Mouse (Mus musculus): ENCODE data around the gene Cyp4f18. TPM values are rescaled to one million over a fixed set of nuclear protein-coding genes. Genes with fewer than 3 reads are reported as not detected.
"Not testable (repeated sequence)": the region's sequence is repeated elsewhere in the genome, so short reads cannot be mapped to it uniquely, and the experiment has no call there.

Gene Cyp4f18
- total RNA-seq (2014; fragmentation: Nextera tagmentation) (not detected in 2 replicates), total RNA-seq (2017) (0.12 TPM in 1 of 2 replicates, not detected in the other), polyA plus RNA-seq (2012) (0.10 and 0.12 TPM in 2 replicates)

GRCm38 (mm10) chr8:72009473-72009872, at the start of gene Cyp4f18:
TSS of gene Cyp4f18 (minus strand) at chr8:72009626.
- H3K27me3 ChIP-seq (ENCODE audit: insufficient read depth, low read length) = no peaks in the 10 kb centered on the region; the same call in 1 of the 2 replicates
- H3K4me1 ChIP-seq (ENCODE audit: insufficient read depth, low read depth, low read length) = peaks cover 9% of the 10 kb centered on the region; the same call in 1 of the 2 replicates
- DNase-seq (ENCODE audit: low spot score) (no peak), ATAC-seq (ENCODE audit: extremely low read depth, insufficient number of reproducible peaks, low FRiP score, poor library complexity, severe bottlenecking) (no peak)
- no peak within 1 kb of the TSS for H3K4me3 ChIP-seq (ENCODE audit: low read depth, low read length)
- no peak for TF ChIP-seq CTCF (IDR thresholded peaks at IDR 0.05; ENCODE audit: low read depth, low read length)
- no peak for TF ChIP-seq GATA2 (IDR thresholded peaks at IDR 0.05; ENCODE audit: borderline replicate concordance, low read depth, low read length)
- H3K36me3 ChIP-seq (replicated peaks) = no peaks in the 10 kb centered on the region
- H3K9me3 ChIP-seq (replicated peaks) = no peaks in the 10 kb centered on the region

DNA sequence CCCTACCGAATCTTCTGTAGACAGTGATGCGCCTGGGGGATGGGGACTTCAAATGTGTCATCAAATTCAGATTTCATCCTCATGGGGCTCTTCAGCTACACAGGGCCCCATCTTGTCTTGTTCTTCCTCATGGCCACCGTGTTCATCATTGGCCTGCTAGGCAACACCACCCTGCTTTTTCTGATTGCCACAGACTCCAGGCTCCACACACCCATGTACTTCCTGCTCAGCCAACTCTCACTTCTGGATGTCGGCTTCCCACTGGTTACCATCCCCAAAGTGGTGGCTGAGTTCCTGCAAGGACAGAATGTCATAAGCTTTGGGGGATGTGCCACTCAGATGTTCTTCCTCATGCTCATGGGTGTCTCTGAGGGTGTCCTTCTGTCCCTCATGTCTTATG, 48.2 kb upstream of the Cyp4f18 start:
- H3K27me3 ChIP-seq (ENCODE audit: insufficient read depth, low read length); H3K4me3 ChIP-seq (ENCODE audit: low read depth, low read length); H3K9me3 ChIP-seq (replicated peaks); DNase-seq (ENCODE audit: low spot score); H3K4me1 ChIP-seq (ENCODE audit: insufficient read depth, low read depth, low read length); H3K36me3 ChIP-seq (replicated peaks); ATAC-seq (ENCODE audit: extremely low read depth, insufficient number of reproducible peaks, low FRiP score, poor library complexity, severe bottlenecking): not testable (repeated sequence)

- H3K36me3 ChIP-seq (replicated peaks); ATAC-seq (ENCODE audit: extremely low read depth, insufficient number of reproducible peaks, low FRiP score, poor library complexity, severe bottlenecking); H3K9me3 ChIP-seq (replicated peaks); H3K27me3 ChIP-seq (ENCODE audit: insufficient read depth, low read length); H3K4me3 ChIP-seq (ENCODE audit: low read depth, low read length); H3K4me1 ChIP-seq (ENCODE audit: insufficient read depth, low read depth, low read length); DNase-seq (ENCODE audit: low spot score): not testable (repeated sequence)
Measured at GRCm38 (mm10) chr8:72054633-72055032, 45.2 kb upstream of the Cyp4f18 start.

GRCm38 (mm10) chr8:72042493-72042892, 33.1 kb upstream of the Cyp4f18 start:
- Histone ChIP-seq H3K27me3 (ENCODE audit: insufficient read depth, low read length) (no peaks in the 10 kb centered on the region), H3K4me1 (ENCODE audit: insufficient read depth, low read depth, low read length) (no peaks in the 10 kb centered on the region), H3K4me3 (ENCODE audit: low read depth, low read length) (no peak overlapping the region), H3K9me3 (replicated peaks) (no peaks in the 10 kb centered on the region), H3K36me3 (replicated peaks) (no peaks in the 10 kb centered on the region)
- DNase-seq (ENCODE audit: low spot score) (no peak), ATAC-seq (ENCODE audit: extremely low read depth, insufficient number of reproducible peaks, low FRiP score, poor library complexity, severe bottlenecking) (no peak)
- no peak for TF ChIP-seq POLR2AphosphoS5 (IDR thresholded peaks at IDR 0.05; ENCODE audit: insufficient replicate concordance, low read depth, low read length)
- TF ChIP-seq TAL1 (conservative IDR thresholded peaks at IDR 0.05; ENCODE audit: low read depth, low read length) = no peak

DNA sequence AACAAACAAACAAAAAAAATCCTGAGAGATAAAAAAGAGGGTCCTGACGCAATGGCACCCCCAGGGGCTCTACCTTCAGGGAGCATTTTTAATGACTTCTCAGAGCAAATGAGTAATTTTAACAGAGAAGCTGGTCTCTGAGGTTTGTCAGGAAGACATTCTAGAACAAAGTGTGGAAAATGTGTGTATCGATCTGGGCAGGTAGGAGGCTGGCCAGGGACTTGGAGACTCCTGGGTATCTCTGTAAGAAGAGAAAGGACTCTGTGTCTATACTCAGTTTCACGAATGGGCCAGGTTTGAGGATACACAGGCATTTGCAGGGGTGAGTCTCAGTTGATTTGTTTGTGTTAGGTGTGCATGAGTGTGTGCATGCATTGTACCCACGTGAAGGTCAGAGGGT, 31.5 kb upstream of the Cyp4f18 start, which contains the start of gene Olfr372:
Olfr372 (plus strand) TSS at position 301 of the 400 bp plus-strand sequence.
- not testable (repeated sequence) for H3K9me3 ChIP-seq (replicated peaks); ATAC-seq (ENCODE audit: extremely low read depth, insufficient number of reproducible peaks, low FRiP score, poor library complexity, severe bottlenecking); H3K4me1 ChIP-seq (ENCODE audit: insufficient read depth, low read depth, low read length); H3K36me3 ChIP-seq (replicated peaks); DNase-seq (ENCODE audit: low spot score); H3K27me3 ChIP-seq (ENCODE audit: insufficient read depth, low read length); H3K4me3 ChIP-seq (ENCODE audit: low read depth, low read length)

- not testable (repeated sequence) for H3K27me3 ChIP-seq (ENCODE audit: insufficient read depth, low read length); H3K4me1 ChIP-seq (ENCODE audit: insufficient read depth, low read depth, low read length); H3K4me3 ChIP-seq (ENCODE audit: low read depth, low read length); H3K36me3 ChIP-seq (replicated peaks); H3K9me3 ChIP-seq (replicated peaks); ATAC-seq (ENCODE audit: extremely low read depth, insufficient number of reproducible peaks, low FRiP score, poor library complexity, severe bottlenecking); DNase-seq (ENCODE audit: low spot score)
Measured at GRCm38 (mm10) chr8:72032926-72033325, 23.5 kb upstream of the Cyp4f18 start.

DNA sequence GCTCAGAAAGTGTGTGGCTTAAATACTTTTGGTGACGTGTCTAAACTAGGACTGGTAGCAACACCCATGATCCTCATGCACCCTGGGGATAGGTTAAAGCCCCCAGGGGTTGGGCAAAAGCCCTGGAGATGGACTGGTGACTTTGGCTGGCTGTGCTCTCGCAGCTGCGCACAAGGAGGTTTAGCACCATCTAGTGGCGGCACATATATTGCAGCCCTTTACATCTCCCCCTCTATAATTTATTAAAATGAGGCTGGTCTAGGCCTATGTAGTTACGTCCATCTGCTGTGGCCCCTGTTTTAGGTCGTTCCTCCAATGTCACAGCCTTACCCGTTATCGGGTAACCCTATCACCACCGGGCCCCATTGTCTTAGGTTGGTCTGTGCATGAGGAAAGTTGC, 15.5 kb upstream of the Cyp4f18 start:
- not testable (repeated sequence) for H3K36me3 ChIP-seq (replicated peaks); H3K4me3 ChIP-seq (ENCODE audit: low read depth, low read length); H3K9me3 ChIP-seq (replicated peaks); DNase-seq (ENCODE audit: low spot score); H3K4me1 ChIP-seq (ENCODE audit: insufficient read depth, low read depth, low read length); ATAC-seq (ENCODE audit: extremely low read depth, insufficient number of reproducible peaks, low FRiP score, poor library complexity, severe bottlenecking); H3K27me3 ChIP-seq (ENCODE audit: insufficient read depth, low read length)

DNA sequence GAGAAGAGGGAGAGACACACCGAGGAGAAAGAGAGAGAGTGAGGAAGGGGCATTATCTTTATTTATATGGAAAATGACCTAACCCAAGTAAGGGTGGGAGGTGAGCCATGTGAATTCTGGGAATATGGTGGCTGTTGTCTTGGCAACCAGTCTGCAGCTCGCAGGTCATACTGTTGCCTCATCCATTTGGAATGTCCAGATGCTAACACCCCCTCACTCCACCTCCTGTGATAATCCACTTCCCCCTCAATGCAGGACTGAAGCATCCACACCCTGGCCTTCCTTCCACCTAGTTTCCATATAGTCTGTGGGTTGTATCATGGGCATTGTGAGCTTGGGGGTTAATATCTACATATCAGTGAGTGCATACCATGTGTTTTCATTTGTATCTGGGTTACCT, 10.4 kb upstream of the Cyp4f18 start:
- Histone ChIP-seq H3K36me3 (replicated peaks) (no peaks in the 10 kb centered on the region), H3K9me3 (replicated peaks) (no peaks in the 10 kb centered on the region), H3K4me3 (ENCODE audit: low read depth, low read length) (no peak overlapping the region), H3K4me1 (ENCODE audit: insufficient read depth, low read depth, low read length) (no peaks in the 10 kb centered on the region), H3K27me3 (ENCODE audit: insufficient read depth, low read length) (no peaks in the 10 kb centered on the region)
- TF ChIP-seq TAL1 (conservative IDR thresholded peaks at IDR 0.05; ENCODE audit: low read depth, low read length) (no peak), GATA2 (IDR thresholded peaks at IDR 0.05; ENCODE audit: borderline replicate concordance, low read depth, low read length) (no peak), GATA1 (IDR thresholded peaks at IDR 0.05; ENCODE audit: borderline replicate concordance, low read length) (no peak), POLR2AphosphoS5 (IDR thresholded peaks at IDR 0.05; ENCODE audit: insufficient replicate concordance, low read depth, low read length) (no peak), CTCF (IDR thresholded peaks at IDR 0.05; ENCODE audit: low read depth, low read length) (no peak)
- DNase-seq (ENCODE audit: low spot score) (no peak), ATAC-seq (ENCODE audit: extremely low read depth, insufficient number of reproducible peaks, low FRiP score, poor library complexity, severe bottlenecking) (no peak)

- H3K4me3 ChIP-seq (ENCODE audit: low read depth, low read length); ATAC-seq (ENCODE audit: extremely low read depth, insufficient number of reproducible peaks, low FRiP score, poor library complexity, severe bottlenecking); DNase-seq (ENCODE audit: low spot score); H3K36me3 ChIP-seq (replicated peaks); H3K4me1 ChIP-seq (ENCODE audit: insufficient read depth, low read depth, low read length); H3K27me3 ChIP-seq (ENCODE audit: insufficient read depth, low read length); H3K9me3 ChIP-seq (replicated peaks): not testable (repeated sequence)
Measured at GRCm38 (mm10) chr8:72019022-72019421, 9.6 kb upstream of the Cyp4f18 start.
